Mouse (Mus musculus): ENCODE data around the gene Lta. TPM values are rescaled to one million over a fixed set of nuclear protein-coding genes. Genes with fewer than 3 reads are reported as not detected.

Gene Lta
- 0.15 TPM in 1 of 2 replicates, not detected in the other for polyA plus RNA-seq (2021; fragmentation: Nextera tagmentation)
- long read RNA-seq, experiment 1, result 0 reads
- long read RNA-seq, experiment 2, result 0 reads

GRCm38 (mm10) chr17:35204494-35205379 lies at the start of gene Lta:
Gene Lta, minus strand, starts transcription at chr17:35205351.

GRCm38 (mm10) chr17:35241305-35242014 lies 36.3 kb upstream of the Lta start, which contains the start of gene Ddx39b:
Gene Ddx39b, plus strand, starts transcription at chr17:35241746.

GRCm38 (mm10) chr17:35235614-35236389 lies 30.7 kb upstream of the Lta start, which contains the start of gene Nfkbil1:
Gene Nfkbil1, minus strand, starts transcription at chr17:35235792.

GRCm38 (mm10) chr17:35233114-35233980 lies 28.2 kb upstream of the Lta start, which contains the start of gene Atp6v1g2:
Gene Atp6v1g2, plus strand, starts transcription at chr17:35233660.

GRCm38 (mm10) chr17:35220156-35220952 lies 15.2 kb upstream of the Lta start, which contains the start of gene Gm16181:
Gene Gm16181, plus strand, starts transcription at chr17:35220834.

GRCm38 (mm10) chr17:35201787-35202186 lies 3.4 kb downstream of the Lta start, which contains the start of gene Tnf:
Gene Tnf, minus strand, starts transcription at chr17:35202007.

GRCm38 (mm10) chr17:35193881-35194843 lies 11.0 kb downstream of the Lta start, which contains the start of gene Ltb:
Gene Ltb, plus strand, starts transcription at chr17:35194439.

GRCm38 (mm10) chr17:35187959-35188610 lies 17.1 kb downstream of the Lta start, which contains the start of gene Lst1:
Gene Lst1, minus strand, starts transcription at chr17:35188439.

GRCm38 (mm10) chr17:35175968-35176367 lies 29.2 kb downstream of the Lta start, which contains the start of gene Aif1:
Gene Aif1, minus strand, starts transcription at chr17:35176068.

GRCm38 (mm10) chr17:35164568-35165450 lies 40.3 kb downstream of the Lta start, which contains the start of gene Prrc2a:
Gene Prrc2a, minus strand, starts transcription at chr17:35164897.

Other genes with a start within 250 kb of the Lta start
- 0.48 and 1.1 TPM in 2 replicates for gene Hspa1b, start 246.1 kb downstream of the Lta start, polyA plus RNA-seq (2021; fragmentation: Nextera tagmentation)
- gene Gm20481, start 235.4 kb downstream of the Lta start, polyA plus RNA-seq (2021; fragmentation: Nextera tagmentation), result not detected in 2 replicates
- gene Hspa1a, start 233.2 kb downstream of the Lta start, polyA plus RNA-seq (2021; fragmentation: Nextera tagmentation), result 5.3 and 7.0 TPM in 2 replicates
- gene Hspa1l, start 232.6 kb downstream of the Lta start, polyA plus RNA-seq (2021; fragmentation: Nextera tagmentation), result 0.90 and 1.5 TPM in 2 replicates
- gene Lsm2, start 223.5 kb downstream of the Lta start, polyA plus RNA-seq (2021; fragmentation: Nextera tagmentation), result 33.6 and 33.9 TPM in 2 replicates
- gene Vars, start 204.4 kb downstream of the Lta start, polyA plus RNA-seq (2021; fragmentation: Nextera tagmentation), result 15.7 and 17.2 TPM in 2 replicates
- gene Vwa7, start 188.8 kb downstream of the Lta start, polyA plus RNA-seq (2021; fragmentation: Nextera tagmentation), result 0.13 and 0.25 TPM in 2 replicates
- gene Sapcd1, start 177.3 kb downstream of the Lta start, polyA plus RNA-seq (2021; fragmentation: Nextera tagmentation), result 0.89 and 0.92 TPM in 2 replicates
- gene Msh5, start 158.6 kb downstream of the Lta start, polyA plus RNA-seq (2021; fragmentation: Nextera tagmentation), result 0.37 and 0.45 TPM in 2 replicates
- gene Clic1, start 155.4 kb downstream of the Lta start, polyA plus RNA-seq (2021; fragmentation: Nextera tagmentation), result 22.7 and 26.4 TPM in 2 replicates
- 20.0 and 22.8 TPM in 2 replicates for gene Ddah2, start 146.3 kb downstream of the Lta start, polyA plus RNA-seq (2021; fragmentation: Nextera tagmentation)
- not detected in 2 replicates for gene Ly6g6c, start 140.0 kb downstream of the Lta start, polyA plus RNA-seq (2021; fragmentation: Nextera tagmentation)
- not detected in 2 replicates for gene Mpig6b, start 139.2 kb downstream of the Lta start, polyA plus RNA-seq (2021; fragmentation: Nextera tagmentation)
- 2.4 and 3.7 TPM in 2 replicates for gene Ly6g6e, start 128.4 kb downstream of the Lta start, polyA plus RNA-seq (2021; fragmentation: Nextera tagmentation)
- gene Ly6g6d, start 127.3 kb downstream of the Lta start, polyA plus RNA-seq (2021; fragmentation: Nextera tagmentation), result 1.6 and 2.3 TPM in 2 replicates
- gene Ly6g6f, start 119.7 kb downstream of the Lta start, polyA plus RNA-seq (2021; fragmentation: Nextera tagmentation), result 1.6 and 2.2 TPM in 2 replicates
- 102 and 121 TPM in 2 replicates for gene Abhd16a, start 116.1 kb downstream of the Lta start, polyA plus RNA-seq (2021; fragmentation: Nextera tagmentation)
- not detected in 2 replicates for gene Ly6g5c, start 97.1 kb downstream of the Lta start, polyA plus RNA-seq (2021; fragmentation: Nextera tagmentation)
- not detected in 2 replicates for gene Ly6g5b, start 89.9 kb downstream of the Lta start, polyA plus RNA-seq (2021; fragmentation: Nextera tagmentation)
- 21.2 and 22.7 TPM in 2 replicates for gene Gpank1, start 83.9 kb downstream of the Lta start, polyA plus RNA-seq (2021; fragmentation: Nextera tagmentation)
- gene Csnk2b, start 83.3 kb downstream of the Lta start, polyA plus RNA-seq (2021; fragmentation: Nextera tagmentation), result 240 and 277 TPM in 2 replicates
- 32.3 and 43.2 TPM in 2 replicates for gene D17H6S53E, start 79.0 kb downstream of the Lta start, polyA plus RNA-seq (2021; fragmentation: Nextera tagmentation)
- not detected in 2 replicates for gene Apom, start 73.3 kb downstream of the Lta start, polyA plus RNA-seq (2021; fragmentation: Nextera tagmentation)
- gene Bag6, start 70.2 kb downstream of the Lta start, polyA plus RNA-seq (2021; fragmentation: Nextera tagmentation), result 59.0 and 84.6 TPM in 2 replicates
- gene Prrc2a, start 40.5 kb downstream of the Lta start, polyA plus RNA-seq (2021; fragmentation: Nextera tagmentation), result 14.9 and 37.9 TPM in 2 replicates
- gene Aif1, start 29.3 kb downstream of the Lta start, polyA plus RNA-seq (2021; fragmentation: Nextera tagmentation), result 32.2 and 36.1 TPM in 2 replicates
- gene Lst1, start 16.9 kb downstream of the Lta start, polyA plus RNA-seq (2021; fragmentation: Nextera tagmentation), result 26.1 and 36.8 TPM in 2 replicates
- gene Ltb, start 10.9 kb downstream of the Lta start, polyA plus RNA-seq (2021; fragmentation: Nextera tagmentation), result 0.48 and 0.93 TPM in 2 replicates
- not detected in 2 replicates for gene Tnf, start 3.3 kb downstream of the Lta start, polyA plus RNA-seq (2021; fragmentation: Nextera tagmentation)
- gene Gm16181, start 15.5 kb upstream of the Lta start, polyA plus RNA-seq (2021; fragmentation: Nextera tagmentation), result not detected in 2 replicates
- gene Atp6v1g2, start 28.3 kb upstream of the Lta start, polyA plus RNA-seq (2021; fragmentation: Nextera tagmentation), result 636 and 753 TPM in 2 replicates
- 8.9 and 9.3 TPM in 2 replicates for gene Nfkbil1, start 30.4 kb upstream of the Lta start, polyA plus RNA-seq (2021; fragmentation: Nextera tagmentation)
- 165 and 169 TPM in 2 replicates for gene Ddx39b, start 36.4 kb upstream of the Lta start, polyA plus RNA-seq (2021; fragmentation: Nextera tagmentation)
- 62.8 and 80.2 TPM in 2 replicates for gene H2-D1, start 57.4 kb upstream of the Lta start, polyA plus RNA-seq (2021; fragmentation: Nextera tagmentation)
- gene H2-Q1, start 115.1 kb upstream of the Lta start, polyA plus RNA-seq (2021; fragmentation: Nextera tagmentation), result 0.44 and 0.75 TPM in 2 replicates
- gene H2-Q2, start 136.9 kb upstream of the Lta start, polyA plus RNA-seq (2021; fragmentation: Nextera tagmentation), result 0.49 and 0.67 TPM in 2 replicates
- gene H2-Q4, start 174.3 kb upstream of the Lta start, polyA plus RNA-seq (2021; fragmentation: Nextera tagmentation), result 0.29 TPM in 1 of 2 replicates, not detected in the other
- 1.5 and 1.7 TPM in 2 replicates for gene H2-Q6, start 219.5 kb upstream of the Lta start, polyA plus RNA-seq (2021; fragmentation: Nextera tagmentation)
- gene H2-Q7, start 233.8 kb upstream of the Lta start, polyA plus RNA-seq (2021; fragmentation: Nextera tagmentation), result 2.5 and 3.5 TPM in 2 replicates

All from left cerebral cortex, adult 6 months (tissue).